Mouse (Mus musculus): ENCODE measurements around the gene Gm20388.

DNA sequence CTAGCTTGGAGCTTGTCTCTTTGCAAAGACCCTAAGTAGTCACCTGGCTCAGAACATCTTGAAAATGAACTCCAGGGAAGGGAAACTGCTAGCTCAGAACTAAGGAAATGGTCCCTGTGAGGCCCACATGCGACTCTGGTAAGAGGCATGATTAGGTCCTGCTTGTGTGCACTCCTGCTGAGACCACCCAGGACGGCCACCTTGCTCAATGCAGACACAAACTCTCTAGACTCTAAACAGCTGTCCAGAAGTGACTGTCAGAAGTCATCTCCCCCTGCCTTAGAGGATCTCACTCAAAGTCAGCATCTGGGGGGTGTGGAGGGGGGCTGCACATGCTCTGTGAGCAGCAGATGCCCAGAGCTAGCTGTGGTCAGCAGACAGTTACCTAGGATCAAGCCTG, 1093.0 kb downstream of the Gm20388 start:
- no peak for TF ChIP-seq CTCF (IDR thresholded peaks at IDR 0.05; ENCODE audit: insufficient read depth, low read depth, low read length)
- TF ChIP-seq POLR2A (IDR thresholded peaks at IDR 0.05; ENCODE audit: insufficient read depth, low read depth, low read length): no peak

All from olfactory bulb, adult 2 months (tissue).